Mouse (Mus musculus): ENCODE results near the gene Gnaq.
"Not testable (repeated sequence)": the region's sequence is repeated elsewhere in the genome, so short reads cannot be mapped to it uniquely, and the experiment has no call there.

Gnaq gene

GRCm38 (mm10) chr19:16132791-16132864, at the start of gene Gnaq:
Gnaq (plus strand) TSS chr19:16132831.
- DNase-seq (ENCODE audit: low spot score in 2 of 2), result no peak

GRCm38 (mm10) chr19:16083981-16084630, 48.5 kb upstream of the Gnaq start:
- DNase-seq (ENCODE audit: low spot score in 2 of 2), result not testable (repeated sequence)

- DNase-seq (ENCODE audit: low spot score in 2 of 2), result no peak
These were observed 47.4 kb upstream of the Gnaq start for GRCm38 (mm10) chr19:16085248-16085647.

GRCm38 (mm10) chr19:16086154-16086553, 46.5 kb upstream of the Gnaq start:
- no peak for DNase-seq (ENCODE audit: low spot score in 2 of 2)

GRCm38 (mm10) chr19:16086581-16086980, 46.0 kb upstream of the Gnaq start:
- DNase-seq (ENCODE audit: low spot score in 2 of 2), result no peak

- DNase-seq (ENCODE audit: low spot score in 2 of 2), result no peak
These were observed 45.2 kb upstream of the Gnaq start for GRCm38 (mm10) chr19:16087391-16087790.

GRCm38 (mm10) chr19:16093616-16094015, 39.0 kb upstream of the Gnaq start:
- no peak for DNase-seq (ENCODE audit: low spot score in 2 of 2)

GRCm38 (mm10) chr19:16109901-16110300, 22.7 kb upstream of the Gnaq start:
- DNase-seq (ENCODE audit: low spot score in 2 of 2), result no peak

GRCm38 (mm10) chr19:16110670-16111069, 22.0 kb upstream of the Gnaq start:
- DNase-seq (ENCODE audit: low spot score in 2 of 2), result no peak

- no peak for DNase-seq (ENCODE audit: low spot score in 2 of 2)
These were observed 19.3 kb upstream of the Gnaq start for GRCm38 (mm10) chr19:16113295-16113694.

- DNase-seq (ENCODE audit: low spot score in 2 of 2), result no peak
These were observed 14.2 kb upstream of the Gnaq start for GRCm38 (mm10) chr19:16118421-16118820.

- DNase-seq (ENCODE audit: low spot score in 2 of 2), result no peak
These were observed 11.3 kb upstream of the Gnaq start for GRCm38 (mm10) chr19:16121301-16121700.

- DNase-seq (ENCODE audit: low spot score in 2 of 2), result peak in 1 of 2 experiments; percentile 26
These were observed 3.9 kb upstream of the Gnaq start for GRCm38 (mm10) chr19:16128715-16129114.

- DNase-seq (ENCODE audit: low spot score in 2 of 2), result no peak
These were observed 3.5 kb upstream of the Gnaq start for GRCm38 (mm10) chr19:16129171-16129570.

- no peak for DNase-seq (ENCODE audit: low spot score in 2 of 2)
These were observed 2.2 kb upstream of the Gnaq start for GRCm38 (mm10) chr19:16130476-16130875.

GRCm38 (mm10) chr19:16131831-16132230, 800 bp upstream of the Gnaq start:
- DNase-seq (ENCODE audit: low spot score in 2 of 2), result no peak

- peak; percentile 70 for DNase-seq (ENCODE audit: low spot score in 2 of 2)
These were observed 266 bp upstream of the Gnaq start for GRCm38 (mm10) chr19:16132340-16132790.

- DNase-seq (ENCODE audit: low spot score in 2 of 2), result peak; percentile 22 to 42
These were observed 462 bp downstream of the Gnaq start for GRCm38 (mm10) chr19:16132865-16133720.

- no peak for DNase-seq (ENCODE audit: low spot score in 2 of 2)
These were observed 1.3 kb downstream of the Gnaq start for GRCm38 (mm10) chr19:16133721-16134570.

- DNase-seq (ENCODE audit: low spot score in 2 of 2), result no peak
These were observed 5.5 kb downstream of the Gnaq start for GRCm38 (mm10) chr19:16138064-16138580.

- DNase-seq (ENCODE audit: low spot score in 2 of 2), result no peak
These were observed 8.1 kb downstream of the Gnaq start for GRCm38 (mm10) chr19:16140710-16141109.

- DNase-seq (ENCODE audit: low spot score in 2 of 2), result no peak
These were observed 9.2 kb downstream of the Gnaq start for GRCm38 (mm10) chr19:16141857-16142256.
